Mouse (Mus musculus) cortical plate, adult 2 months (tissue): ENCODE data around the gene Tmem45a2. TPM values are rescaled to one million over a fixed set of nuclear protein-coding genes. Genes with fewer than 3 reads are reported as not detected.
"Not testable (repeated sequence)": the region's sequence is repeated elsewhere in the genome, so short reads cannot be mapped to it uniquely, and the experiment has no call there.

ENCODE experiments used
- H3K27ac ChIP-seq: fragments of 200-500 bp; 2 replicates; pipeline ENCODE4 v1.5.1; 2012; ENCODE audit warnings: low read length, control low read depth, inconsistent platforms; ENCODE audit not compliant: insufficient read depth
- H3K4me1 ChIP-seq: fragments of 200-500 bp; 2 replicates; pipeline ENCODE4 v1.6.1; 2011; ENCODE audit warnings: low read length; ENCODE audit not compliant: control insufficient read depth, insufficient read depth
- H3K4me3 ChIP-seq: fragments of 200-500 bp; 2 replicates; pipeline ENCODE4 v1.5.1; 2011; ENCODE audit warnings: mild to moderate bottlenecking, low read length, control low read depth; ENCODE audit not compliant: insufficient read depth
- CTCF ChIP-seq: fragments of 200-500 bp; IDR thresholded peaks from 2 replicates; pipeline ENCODE4 v1.5.1; 2011; ENCODE audit warnings: mild to moderate bottlenecking, control low read depth, low read length; ENCODE audit not compliant: insufficient read depth; ENCODE audit errors: extremely low read depth
- POLR2A ChIP-seq: fragments of 200-500 bp; IDR thresholded peaks from 2 replicates; pipeline ENCODE4 v1.6.1; 2011; ENCODE audit warnings: mild to moderate bottlenecking, low read length, control low read depth; ENCODE audit not compliant: insufficient read depth; ENCODE audit errors: extremely low read depth
- polyA plus RNA-seq: library from polyadenylated mRNA; depleted of rRNA; stranded (reverse); fragments of >200 nt; gene quantifications from 2 replicates; pipeline ENCODE4 v1.2.3, GENCODE M21; 2012; rRNA removed

Gene Tmem45a2
- polyA plus RNA-seq, 1 experiment = 0.06 TPM

- H3K4me3 ChIP-seq = no peak overlapping the region
- TF ChIP-seq CTCF (no peak), POLR2A (no peak)
- no peak overlapping the region for H3K27ac ChIP-seq
- H3K4me1 ChIP-seq = no peaks in the 10 kb centered on the region; the same call in 1 of the 2 replicates
Observed at GRCm38 (mm10) chr16:57079577-57079976, 8.4 kb upstream of the Tmem45a2 start.

- no peak overlapping the region for H3K4me3 ChIP-seq
- no peaks in the 10 kb centered on the region; the same call in 1 of the 2 replicates for H3K4me1 ChIP-seq
- no peak overlapping the region for H3K27ac ChIP-seq
- TF ChIP-seq CTCF (no peak), POLR2A (no peak)
Observed at GRCm38 (mm10) chr16:57075986-57076385, 4.8 kb upstream of the Tmem45a2 start.

- TF ChIP-seq CTCF (no peak), POLR2A (no peak)
- H3K4me1 ChIP-seq = no peaks in the 10 kb centered on the region
- H3K27ac ChIP-seq = no peak overlapping the region
- H3K4me3 ChIP-seq = no peak overlapping the region
Observed at GRCm38 (mm10) chr16:57062045-57062444, 9.1 kb downstream of the Tmem45a2 start.

DNA sequence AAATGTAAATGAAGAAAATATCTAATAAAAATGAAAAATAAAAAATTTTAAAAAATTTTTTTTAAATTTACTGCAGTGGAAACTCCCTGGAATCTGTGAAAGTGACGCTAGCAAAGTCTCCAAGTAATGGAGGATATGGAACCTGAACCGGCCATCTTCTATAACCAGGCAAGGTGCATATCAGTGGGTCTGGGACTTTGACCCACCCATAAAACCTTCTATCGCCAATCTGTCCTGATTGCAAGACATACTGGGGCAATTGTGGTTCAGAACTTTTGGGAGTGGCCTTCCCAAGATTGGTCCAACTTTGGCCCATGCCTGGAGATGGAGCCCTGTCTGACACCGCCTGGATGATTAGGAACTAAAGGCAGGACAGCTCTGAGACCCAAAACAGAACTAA lies 14.2 kb downstream of the Tmem45a2 start:
- TF ChIP-seq CTCF (no peak), POLR2A (no peak)

DNA sequence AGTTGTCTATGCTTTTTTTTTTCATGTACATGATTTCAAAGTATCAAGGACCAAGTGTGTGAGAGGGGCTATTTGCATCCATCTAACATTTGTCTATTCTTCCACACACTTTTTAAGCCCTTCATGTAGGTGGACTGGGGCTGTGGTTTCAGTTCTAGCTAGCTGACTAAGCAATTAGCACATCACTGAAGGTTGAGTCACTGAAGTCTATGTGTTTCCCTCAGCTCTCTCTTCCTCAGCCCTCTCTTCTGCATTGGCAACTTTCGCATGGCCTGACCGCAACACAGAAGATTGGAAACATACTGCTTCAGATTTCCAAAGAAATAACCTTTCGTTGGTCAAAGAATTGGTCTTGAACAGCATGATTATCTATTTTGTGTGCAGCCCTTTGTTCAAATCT lies 21.2 kb downstream of the Tmem45a2 start:
- TF ChIP-seq POLR2A (no peak), CTCF (no peak)
- Histone ChIP-seq H3K4me1 (no peaks in the 10 kb centered on the region), H3K4me3 (no peak overlapping the region), H3K27ac (no peak overlapping the region)

More for the DNA sequence above, 14.2 kb downstream of the Tmem45a2 start:
- Histone ChIP-seq H3K4me3 (no peak overlapping the region), H3K27ac (no peak overlapping the region), H3K4me1 (no peaks in the 10 kb centered on the region)

GRCm38 (mm10) chr16:57038600-57038999 lies 32.6 kb downstream of the Tmem45a2 start:
- H3K4me3 ChIP-seq = no peak overlapping the region

GRCm38 (mm10) chr16:57030150-57030885 lies 40.9 kb downstream of the Tmem45a2 start:
- no peak overlapping the region for H3K27ac ChIP-seq
- TF ChIP-seq POLR2A (no peak), CTCF (no peak)
- no peaks in the 10 kb centered on the region for H3K4me1 ChIP-seq

More at GRCm38 (mm10) chr16:57038600-57038999, 32.6 kb downstream of the Tmem45a2 start:
- Histone ChIP-seq H3K27ac (no peak overlapping the region), H3K4me1 (no peaks in the 10 kb centered on the region)
- TF ChIP-seq POLR2A (no peak), CTCF (no peak)

DNA sequence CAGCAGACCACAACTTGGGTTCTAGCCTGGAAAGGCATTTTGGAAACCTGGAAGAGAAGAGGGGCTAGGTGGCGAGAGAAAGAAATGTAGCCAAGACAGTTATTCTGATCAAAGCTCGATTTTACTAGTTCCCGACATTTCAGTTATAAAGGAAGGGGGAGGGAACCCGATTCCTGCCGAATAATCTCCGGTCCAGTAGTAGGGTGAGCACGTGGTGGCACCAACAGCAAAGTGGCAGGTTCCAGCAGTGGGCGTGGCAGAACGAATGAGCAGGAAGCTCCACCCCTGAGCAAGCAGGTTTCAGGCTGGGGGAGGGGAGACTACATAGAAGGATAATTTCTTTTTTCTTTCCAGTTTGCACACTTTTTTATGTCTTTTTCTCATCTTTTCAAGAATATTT lies 72.9 kb downstream of the Tmem45a2 start:
- not testable (repeated sequence) for H3K4me3 ChIP-seq, H3K4me1 ChIP-seq, H3K27ac ChIP-seq

More at GRCm38 (mm10) chr16:57030150-57030885, 40.9 kb downstream of the Tmem45a2 start:
- H3K4me3 ChIP-seq = no peak overlapping the region

Other genes starting within 250 kb of the Tmem45a2 start
- gene Tmem45a, start 185.2 kb downstream of the Tmem45a2 start, polyA plus RNA-seq = 0.66 and 1.0 TPM in 2 replicates
- gene Lnp1, start 143.3 kb downstream of the Tmem45a2 start, polyA plus RNA-seq = 0.58 and 0.98 TPM in 2 replicates
- gene Tomm70a, start 50.3 kb upstream of the Tmem45a2 start, polyA plus RNA-seq = 53.3 and 56.2 TPM in 2 replicates
- gene Nit2, start 96.0 kb upstream of the Tmem45a2 start, polyA plus RNA-seq = 13.1 and 15.1 TPM in 2 replicates
- gene Tbc1d23, start 160.1 kb upstream of the Tmem45a2 start, polyA plus RNA-seq = 39.7 and 40.9 TPM in 2 replicates
- 0.98 and 1.4 TPM in 2 replicates for gene Tmem30c, start 221.5 kb upstream of the Tmem45a2 start, polyA plus RNA-seq